Mouse (Mus musculus) lung, embryonic 14.5 days (tissue): ENCODE measurements at regions not wholly inside any gene's neighbourhood (a gene's known extent, or its start where the extent isn't known, plus 50 kb on each side); places are given as distances from the start of the nearest gene placed in this dataset.

Experiments used
- ATAC-seq: fragments of 200-750 bp; cut with Nextera tagmentation; 2 replicates; pipeline ENCODE4 v1.8.0; 2017; ENCODE audit warnings: mild to moderate bottlenecking, moderate TSS enrichment, moderate library complexity; ENCODE audit not compliant: insufficient read depth
- DNase-seq: peaks from one replicate; pipeline ENCODE4 v3.0.0-alpha.2; 2015
- H3K27ac ChIP-seq: fragments of 300-500 bp; sonication (generic); 2 replicates; pipeline ENCODE4 v1.5.1; 2014; ENCODE audit warnings: low read depth, mild to moderate bottlenecking, moderate library complexity
- H3K27me3 ChIP-seq: fragments of 300-500 bp; sonication (generic); 2 replicates; pipeline ENCODE4 v1.6.1; 2014; ENCODE audit warnings: low read length, control low read depth; ENCODE audit not compliant: insufficient read depth
- H3K36me3 ChIP-seq: fragments of 300-500 bp; sonication (generic); 2 replicates; pipeline ENCODE4 v1.6.1; 2014; ENCODE audit warnings: control low read depth; ENCODE audit not compliant: insufficient read depth
- H3K4me1 ChIP-seq: fragments of 300-500 bp; sonication (generic); 2 replicates; pipeline ENCODE4 v1.6.1; 2014; ENCODE audit warnings: antibody characterized with exemption, control low read depth; ENCODE audit not compliant: insufficient read depth
- H3K4me2 ChIP-seq: fragments of 300-500 bp; sonication (generic); 2 replicates; pipeline ENCODE4 v1.6.1; 2014; ENCODE audit warnings: mild to moderate bottlenecking
- H3K4me3 ChIP-seq: fragments of 300-500 bp; sonication (generic); 2 replicates; pipeline ENCODE4 v1.5.1; 2014; ENCODE audit warnings: low read depth, low read length
- H3K9ac ChIP-seq: fragments of 300-500 bp; sonication (generic); 2 replicates; pipeline ENCODE4 v1.6.1; 2014
- H3K9me3 ChIP-seq: fragments of 300-500 bp; sonication (generic); 2 replicates; pipeline ENCODE4 v1.6.1; 2016; ENCODE audit warnings: low read depth, low read length, control low read depth
- CTCF ChIP-seq: IDR thresholded peaks from 2 replicates; pipeline ENCODE4 v1.5.1; 2016; ENCODE audit warnings: antibody characterized with exemption, low read depth
- WGBS: fragments of 180-500 bp; shearing (Covaris S2); extraction: QIAGEN DNeasy Blood & Tissue Kit; methylation state at CpG from one replicate; pipeline ENCODE4 v1.1.7; 2014; 5-methylcytosine and 5-hydroxymethylcytosine counted together

- H3K9ac ChIP-seq = no peak overlapping the region
- H3K36me3 ChIP-seq = no peaks in the 10 kb centered on the region
- DNase-seq (no peak), ATAC-seq (no peak)
- H3K4me3 ChIP-seq = no peak overlapping the region
- H3K9me3 ChIP-seq = no peaks in the 10 kb centered on the region
- 73% methylated on average over 9 of the region's 9 CpGs for WGBS
- no peak for TF ChIP-seq CTCF
- H3K27me3 ChIP-seq = no peaks in the 10 kb centered on the region
- H3K4me2 ChIP-seq = no peak overlapping the region
- no peak overlapping the region for H3K27ac ChIP-seq
- no peaks in the 10 kb centered on the region for H3K4me1 ChIP-seq
Measured at GRCm38 (mm10) chr19:59577886-59578285, 119.7 kb downstream of the Emx2 start.

- Histone ChIP-seq H3K9me3 (no peaks in the 10 kb centered on the region), H3K4me2 (no peak overlapping the region), H3K9ac (no peak overlapping the region), H3K4me3 (no peak overlapping the region), H3K4me1 (no peaks in the 10 kb centered on the region), H3K27ac (no peak overlapping the region), H3K27me3 (no peaks in the 10 kb centered on the region), H3K36me3 (no peaks in the 10 kb centered on the region)
- DNase-seq = no peak
- no peak for ATAC-seq
- TF ChIP-seq CTCF = no peak
- WGBS = 88% methylated on average over 1 of the region's 1 CpGs
Measured at GRCm38 (mm10) chr19:59579676-59580075, 121.5 kb downstream of the Emx2 start.

GRCm38 (mm10) chr19:59585835-59586234 lies 127.7 kb downstream of the Emx2 start:
- Histone ChIP-seq H3K36me3 (no peaks in the 10 kb centered on the region), H3K9ac (no peak overlapping the region), H3K4me3 (no peak overlapping the region), H3K4me2 (no peak overlapping the region), H3K27me3 (no peaks in the 10 kb centered on the region), H3K9me3 (no peaks in the 10 kb centered on the region), H3K4me1 (no peaks in the 10 kb centered on the region), H3K27ac (no peak overlapping the region)
- peak; percentile 76 for DNase-seq
- whole genome bisulfite sequencing = 8% methylated on average over 4 of the region's 4 CpGs
- ATAC-seq = peak; percentile 65
- TF ChIP-seq CTCF = no peak

- Histone ChIP-seq H3K4me2 (no peak overlapping the region), H3K27ac (no peak overlapping the region), H3K36me3 (no peaks in the 10 kb centered on the region), H3K9ac (no peak overlapping the region), H3K9me3 (no peaks in the 10 kb centered on the region), H3K4me3 (no peak overlapping the region), H3K27me3 (no peaks in the 10 kb centered on the region), H3K4me1 (no peaks in the 10 kb centered on the region)
- peak; percentile 15 for DNase-seq
- ATAC-seq = no peak
- 64% methylated on average over 12 of the region's 12 CpGs for WGBS
- TF ChIP-seq CTCF = no peak
Measured at GRCm38 (mm10) chr19:59587303-59587702, 129.1 kb downstream of the Emx2 start.

GRCm38 (mm10) chr19:59588068-59588522 lies 129.9 kb downstream of the Emx2 start:
- DNase-seq = peak; percentile 87
- H3K36me3 ChIP-seq = no peaks in the 10 kb centered on the region
- WGBS = 17% methylated on average over 17 of the region's 17 CpGs
- no peak for TF ChIP-seq CTCF
- H3K4me1 ChIP-seq = no peaks in the 10 kb centered on the region
- ATAC-seq = peak; percentile 83
- peak overlapping the region; percentile 21 for H3K4me3 ChIP-seq
- no peaks in the 10 kb centered on the region for H3K27me3 ChIP-seq
- H3K9me3 ChIP-seq = no peaks in the 10 kb centered on the region
- peak overlapping the region; percentile 52 for H3K4me2 ChIP-seq
- H3K9ac ChIP-seq = no peak overlapping the region; the same call in 1 of the 2 replicates
- H3K27ac ChIP-seq = no peak overlapping the region

- DNase-seq (no peak), ATAC-seq (no peak)
- no peak overlapping the region for H3K4me2 ChIP-seq
- H3K36me3 ChIP-seq = no peaks in the 10 kb centered on the region
- no peak overlapping the region for H3K9ac ChIP-seq
- H3K27ac ChIP-seq = no peak overlapping the region
- WGBS = 93% methylated on average over 3 of the region's 3 CpGs
- H3K4me3 ChIP-seq = no peak overlapping the region
- H3K9me3 ChIP-seq = no peaks in the 10 kb centered on the region
- TF ChIP-seq CTCF = no peak
- H3K27me3 ChIP-seq = no peaks in the 10 kb centered on the region
- no peaks in the 10 kb centered on the region for H3K4me1 ChIP-seq
Measured at GRCm38 (mm10) chr19:59590021-59590420, 131.8 kb downstream of the Emx2 start.

- no peak overlapping the region for H3K27ac ChIP-seq
- H3K9me3 ChIP-seq = no peaks in the 10 kb centered on the region
- no peaks in the 10 kb centered on the region for H3K36me3 ChIP-seq
- 44% methylated on average over 3 of the region's 3 CpGs for WGBS
- no peak for TF ChIP-seq CTCF
- H3K4me1 ChIP-seq = no peaks in the 10 kb centered on the region
- DNase-seq (no peak), ATAC-seq (no peak)
- H3K4me3 ChIP-seq = no peak overlapping the region
- no peak overlapping the region for H3K9ac ChIP-seq
- H3K4me2 ChIP-seq = no peak overlapping the region
- H3K27me3 ChIP-seq = no peaks in the 10 kb centered on the region
Measured at GRCm38 (mm10) chr19:59592060-59592459, 133.9 kb downstream of the Emx2 start.

GRCm38 (mm10) chr19:59624288-59624795 lies 166.2 kb downstream of the Emx2 start:
- no peaks in the 10 kb centered on the region for H3K4me1 ChIP-seq
- DNase-seq (no peak), ATAC-seq (no peak)
- WGBS = 83% methylated on average over 6 of the region's 6 CpGs
- H3K27ac ChIP-seq = no peak overlapping the region
- H3K9me3 ChIP-seq = no peaks in the 10 kb centered on the region
- H3K27me3 ChIP-seq = no peaks in the 10 kb centered on the region
- TF ChIP-seq CTCF = no peak
- no peak overlapping the region for H3K4me2 ChIP-seq
- H3K9ac ChIP-seq = no peak overlapping the region
- no peaks in the 10 kb centered on the region for H3K36me3 ChIP-seq
- no peak overlapping the region for H3K4me3 ChIP-seq
